Mouse (Mus musculus) forebrain, embryonic 11.5 days (tissue): Measurements from ENCODE around the gene Clec4d. TPM values are rescaled to one million over a fixed set of nuclear protein-coding genes. Genes with fewer than 3 reads are reported as not detected.
"Not testable (repeated sequence)": the region's sequence is repeated elsewhere in the genome, so short reads cannot be mapped to it uniquely, and the experiment has no call there.

Experiments used
- ATAC-seq: fragments of 200-750 bp; cut with Nextera tagmentation; replicated peaks from 2 replicates; pipeline ENCODE4 v1.8.0; 2017; ENCODE audit warnings: moderate TSS enrichment; ENCODE audit not compliant: low FRiP score
- DNase-seq: peaks from one replicate; pipeline ENCODE4 v3.0.0-alpha.2; 2017; ENCODE audit warnings: low spot score
- H3K27ac ChIP-seq: fragments of 300-500 bp; sonication (generic); 2 replicates; pipeline ENCODE4 v1.5.1; 2014; ENCODE audit warnings: low read depth, low read length
- H3K27me3 ChIP-seq: fragments of 300-500 bp; sonication (generic); 2 replicates; pipeline ENCODE4 v1.6.1; 2014; ENCODE audit warnings: mild to moderate bottlenecking, low read length, mixed read lengths; ENCODE audit not compliant: control insufficient read depth, insufficient read depth
- H3K36me3 ChIP-seq: fragments of 300-500 bp; sonication (generic); 2 replicates; pipeline ENCODE4 v1.6.1; 2014; ENCODE audit warnings: mild to moderate bottlenecking, low read length, moderate library complexity, mixed read lengths; ENCODE audit not compliant: control insufficient read depth, insufficient read depth
- H3K4me1 ChIP-seq: fragments of 300-500 bp; sonication (generic); replicated peaks from 2 replicates; pipeline ENCODE4 v1.6.1; 2014; ENCODE audit warnings: low read length, mixed read lengths; ENCODE audit not compliant: control insufficient read depth, insufficient read depth
- H3K4me2 ChIP-seq: fragments of 300-500 bp; sonication (generic); 2 replicates; pipeline ENCODE4 v1.6.1; 2014; ENCODE audit warnings: low read depth, mild to moderate bottlenecking, low read length, moderate library complexity, mixed read lengths; ENCODE audit not compliant: severe bottlenecking
- H3K4me3 ChIP-seq: fragments of 300-500 bp; sonication (generic); 2 replicates; pipeline ENCODE4 v1.5.1; 2014; ENCODE audit warnings: low read depth, low read length
- H3K9ac ChIP-seq: fragments of 300-500 bp; sonication (generic); 2 replicates; pipeline ENCODE4 v1.6.1; 2014; ENCODE audit warnings: low read length
- H3K9me3 ChIP-seq: fragments of 300-500 bp; sonication (generic); 2 replicates; pipeline ENCODE4 v1.6.1; 2016; ENCODE audit warnings: low read length, mixed read lengths; ENCODE audit not compliant: control insufficient read depth
- WGBS: fragments of 180-500 bp; shearing (Covaris S2); extraction: QIAGEN DNeasy Blood & Tissue Kit; methylation state at CpG from one replicate; pipeline ENCODE4 v1.1.7; 2014; 5-methylcytosine and 5-hydroxymethylcytosine counted together
- polyA plus RNA-seq: library from polyadenylated mRNA; unstranded; fragments of >200 nt; fragmentation: Nextera tagmentation; extraction: Ambion mirVana; gene quantifications from 2 replicates; pipeline ENCODE4 v1.2.1, GENCODE M21; 2014

Gene Clec4d
- polyA plus RNA-seq, 1 experiment from 2014 or later = not detected

DNA sequence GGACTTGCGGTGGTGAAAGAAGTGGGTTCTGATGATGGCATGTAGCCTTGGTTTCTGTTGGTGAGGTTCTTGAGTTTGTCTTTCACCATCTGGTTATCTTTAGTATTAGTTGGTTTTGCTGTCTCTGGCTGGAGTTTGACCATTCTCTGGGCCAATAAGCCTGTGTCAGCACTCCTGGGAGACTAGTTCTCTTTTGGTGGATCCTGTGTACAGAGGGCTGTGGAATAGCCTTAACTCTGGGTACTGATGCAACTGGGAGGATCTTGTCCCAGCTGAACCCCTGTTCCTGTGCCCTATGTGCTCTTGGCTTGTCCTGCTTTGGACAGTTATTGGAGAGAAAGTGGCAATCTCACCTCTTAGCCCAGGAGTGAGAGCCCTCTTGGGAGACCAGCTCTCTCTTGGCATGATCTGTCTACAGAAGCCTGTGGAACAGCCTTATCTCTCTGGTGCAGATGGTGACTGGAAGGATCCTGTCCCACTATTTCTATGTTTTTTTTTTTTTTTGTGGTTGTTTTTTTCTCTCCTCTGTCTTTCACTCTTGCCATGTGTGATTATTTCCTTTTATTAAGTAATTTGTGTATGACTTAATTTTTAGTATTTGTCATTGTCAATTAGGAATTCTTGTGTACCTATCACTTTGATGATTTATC, 31.0 kb downstream of the Clec4d start:
- ATAC-seq (no peak), DNase-seq (no peak)
- no peak overlapping the region for H3K4me3 ChIP-seq
- no peaks in the 10 kb centered on the region for H3K9me3 ChIP-seq
- 87% methylated on average over 1 of the region's 1 CpGs for WGBS
- no peaks in the 10 kb centered on the region for H3K27me3 ChIP-seq
- H3K4me2 ChIP-seq = no peak overlapping the region
- H3K27ac ChIP-seq = no peak overlapping the region
- no peak overlapping the region for H3K9ac ChIP-seq
- no peaks in the 10 kb centered on the region for H3K36me3 ChIP-seq
- H3K4me1 ChIP-seq = no peaks in the 10 kb centered on the region

DNA sequence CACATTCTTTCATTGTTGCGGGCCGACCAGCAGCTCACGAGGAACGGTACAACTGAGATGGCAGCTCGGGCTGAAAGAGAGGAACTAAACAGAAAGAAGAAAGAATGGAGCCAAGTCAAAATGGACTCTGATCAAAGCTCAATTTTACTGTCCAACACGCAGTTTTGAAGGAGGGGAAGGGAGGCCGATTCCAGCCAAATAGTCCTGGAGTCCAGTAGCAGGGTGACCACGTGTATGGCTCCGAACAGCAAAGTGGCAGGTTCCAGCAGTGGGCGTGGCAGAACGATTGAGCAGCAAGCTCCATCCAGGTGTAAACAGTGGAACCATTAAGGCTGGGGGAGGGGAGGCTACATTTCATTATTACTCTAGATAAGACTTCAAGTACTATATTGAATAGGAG, 31.6 kb downstream of the Clec4d start:
- H3K27ac ChIP-seq, H3K36me3 ChIP-seq, H3K4me3 ChIP-seq, H3K9me3 ChIP-seq, H3K4me2 ChIP-seq, H3K4me1 ChIP-seq, H3K9ac ChIP-seq, ATAC-seq, DNase-seq, H3K27me3 ChIP-seq: not testable (repeated sequence)
- 87% methylated on average over 11 of the region's 11 CpGs for WGBS

- Histone ChIP-seq H3K4me3 (no peak overlapping the region), H3K4me2 (no peak overlapping the region), H3K9ac (no peak overlapping the region), H3K36me3 (no peaks in the 10 kb centered on the region), H3K27me3 (no peaks in the 10 kb centered on the region), H3K4me1 (no peaks in the 10 kb centered on the region), H3K9me3 (no peaks in the 10 kb centered on the region), H3K27ac (no peak overlapping the region)
- 83% methylated on average over 1 of the region's 1 CpGs for WGBS
- ATAC-seq (no peak), DNase-seq (no peak)
These were observed 34.8 kb downstream of the Clec4d start for GRCm38 (mm10) chr6:123296687-123297086.

GRCm38 (mm10) chr6:123306315-123306714, 44.4 kb downstream of the Clec4d start:
- H3K4me3 ChIP-seq, H3K9ac ChIP-seq, H3K9me3 ChIP-seq, H3K27ac ChIP-seq, ATAC-seq, H3K27me3 ChIP-seq, H3K4me1 ChIP-seq, H3K4me2 ChIP-seq, DNase-seq, H3K36me3 ChIP-seq: not testable (repeated sequence)
- 88% methylated on average over 7 of the region's 7 CpGs for WGBS

- ATAC-seq (no peak), DNase-seq (no peak)
- Histone ChIP-seq H3K36me3 (no peaks in the 10 kb centered on the region), H3K27me3 (no peaks in the 10 kb centered on the region), H3K4me3 (no peak within 1 kb of the TSS), H3K9me3 (no peaks in the 10 kb centered on the region), H3K9ac (no peak within 1 kb of the TSS), H3K4me2 (no peak within 1 kb of the TSS), H3K4me1 (no peaks in the 10 kb centered on the region), H3K27ac (no peak within 1 kb of the TSS)
- 94% methylated on average over 2 of the region's 2 CpGs for WGBS
These were observed 46.1 kb downstream of the Clec4d start, which contains the start of gene Vmn2r19 for GRCm38 (mm10) chr6:123308033-123308432. TSS of gene Vmn2r19 (plus strand) at chr6:123308333.

Other genes starting within 250 kb of the Clec4d start
- not detected in 2 replicates for gene Clec4b1, start 212.1 kb upstream of the Clec4d start, polyA plus RNA-seq
- 0.49 and 1.3 TPM in 2 replicates for gene Clec4a2, start 155.7 kb upstream of the Clec4d start, polyA plus RNA-seq
- gene Clec4b2, start 89.2 kb upstream of the Clec4d start, polyA plus RNA-seq = not detected in 2 replicates
- gene Clec4n, start 32.3 kb upstream of the Clec4d start, polyA plus RNA-seq = 0.23 TPM in 1 of 2 replicates, not detected in the other
- not detected in 2 replicates for gene Clec4e, start 27.8 kb downstream of the Clec4d start, polyA plus RNA-seq
- gene Vmn2r19, start 46.2 kb downstream of the Clec4d start, polyA plus RNA-seq = not detected in 2 replicates
- gene Vmn2r20, start 156.0 kb downstream of the Clec4d start, polyA plus RNA-seq = not detected in 2 replicates